Mouse (Mus musculus) left cerebral cortex, adult 18-20 months (tissue): ENCODE results near the gene Igf2bp1. TPM values are rescaled to one million over a fixed set of nuclear protein-coding genes. Genes with fewer than 3 reads are reported as not detected.

Source experiments
- DNase-seq, 2 experiments: peaks; one replicate each; pipeline ENCODE4 v3.0.0; 2021 to 2022; ENCODE audit warnings: low spot score in 2 of 2, mixed read lengths in 1 of 2
- total RNA-seq, 2 experiments: library from RNA; stranded (reverse); gene quantifications; 2 replicates each; pipeline ENCODE4 v1.2.3; 2021

Igf2bp1 gene
- total RNA-seq, 2 experiments from 2014 or later: 0.37 TPM; not detected in 1

GRCm38 (mm10) chr11:96007516-96008235 is 1.9 kb upstream of the Igf2bp1 start:
- DNase-seq: no peak

GRCm38 (mm10) chr11:96006852-96007515 is 1.2 kb upstream of the Igf2bp1 start:
- DNase-seq: no peak

- DNase-seq: no peak
Observed at GRCm38 (mm10) chr11:96006367-96006851, 669 bp upstream of the Igf2bp1 start.

- DNase-seq: no peak
Observed at GRCm38 (mm10) chr11:96004793-96005402, 842 bp downstream of the Igf2bp1 start.

GRCm38 (mm10) chr11:96003969-96004792 is 1.6 kb downstream of the Igf2bp1 start:
- DNase-seq: no peak

GRCm38 (mm10) chr11:96003100-96003900 is 2.4 kb downstream of the Igf2bp1 start:
- no peak for DNase-seq

- no peak for DNase-seq
Observed at GRCm38 (mm10) chr11:95994151-95994550, 11.6 kb downstream of the Igf2bp1 start.

- DNase-seq: no peak
Observed at GRCm38 (mm10) chr11:95990886-95991708, 14.6 kb downstream of the Igf2bp1 start.

- DNase-seq: no peak
Observed at GRCm38 (mm10) chr11:95990431-95990830, 15.3 kb downstream of the Igf2bp1 start.

GRCm38 (mm10) chr11:95989864-95990263 is 15.9 kb downstream of the Igf2bp1 start:
- DNase-seq: no peak

GRCm38 (mm10) chr11:95988533-95988932 is 17.2 kb downstream of the Igf2bp1 start:
- no peak for DNase-seq

GRCm38 (mm10) chr11:95987854-95988447 is 17.8 kb downstream of the Igf2bp1 start:
- DNase-seq: no peak

- no peak for DNase-seq
Observed at GRCm38 (mm10) chr11:95982475-95982874, 23.3 kb downstream of the Igf2bp1 start.

GRCm38 (mm10) chr11:95981804-95982203 is 23.9 kb downstream of the Igf2bp1 start:
- no peak for DNase-seq

GRCm38 (mm10) chr11:95980762-95981418 is 24.9 kb downstream of the Igf2bp1 start:
- no peak for DNase-seq

GRCm38 (mm10) chr11:95978487-95978886 is 27.3 kb downstream of the Igf2bp1 start:
- no peak for DNase-seq

GRCm38 (mm10) chr11:95976290-95976689 is 29.4 kb downstream of the Igf2bp1 start:
- DNase-seq: no peak

- DNase-seq: no peak
Observed at GRCm38 (mm10) chr11:95975694-95976093, 30.0 kb downstream of the Igf2bp1 start.

- DNase-seq: no peak
Observed at GRCm38 (mm10) chr11:95973187-95973586, 32.6 kb downstream of the Igf2bp1 start.
